Mouse (Mus musculus) common myeloid progenitor, adult 5-6 weeks (primary cell): Measurements from ENCODE around the gene Tmem69. TPM values are rescaled to one million over a fixed set of nuclear protein-coding genes. Genes with fewer than 3 reads are reported as not detected.

Experiments used
- ATAC-seq: replicated peaks from 2 replicates; pipeline ENCODE4 v1.8.0; 2016; ENCODE audit warnings: low read depth, mild to moderate bottlenecking, moderate TSS enrichment, inconsistent platforms; ENCODE audit not compliant: poor library complexity, severe bottlenecking
- total RNA-seq: library from RNA; stranded (forward); fragments of 200-1000, 187-1606 nt; gene quantifications from 2 replicates; pipeline ENCODE4 v1.2.3, GENCODE M21; 2017

Gene Tmem69
- 8.7 and 16.0 TPM in 2 replicates for total RNA-seq

- peak; percentile 41 for ATAC-seq
Observed at GRCm38 (mm10) chr4:116555413-116556300, at the start of gene Tmem69. Gene Tmem69, minus strand, starts transcription at chr4:116555936.

GRCm38 (mm10) chr4:116596978-116597881, 41.5 kb upstream of the Tmem69 start:
- ATAC-seq, result peak; percentile 96

GRCm38 (mm10) chr4:116596379-116596778, 40.6 kb upstream of the Tmem69 start, which contains the start of gene Ccdc17:
Gene Ccdc17, plus strand, starts transcription at chr4:116596654.
- ATAC-seq, result no peak

GRCm38 (mm10) chr4:116595793-116596192, 40.1 kb upstream of the Tmem69 start:
- no peak for ATAC-seq

- no peak for ATAC-seq
Observed at GRCm38 (mm10) chr4:116558151-116558882, 2.6 kb upstream of the Tmem69 start.

GRCm38 (mm10) chr4:116557306-116558121, 1.8 kb upstream of the Tmem69 start, which contains the start of gene Gpbp1l1:
Gene Gpbp1l1, plus strand, starts transcription at chr4:116557658.
- ATAC-seq, result peak; percentile 80

- peak; percentile 87 for ATAC-seq
Observed at GRCm38 (mm10) chr4:116556561-116557305, 997 bp upstream of the Tmem69 start.

GRCm38 (mm10) chr4:116553035-116553434, 2.7 kb downstream of the Tmem69 start:
- ATAC-seq, result no peak

- ATAC-seq, result no peak
Observed at GRCm38 (mm10) chr4:116550432-116550831, 5.3 kb downstream of the Tmem69 start.

- no peak for ATAC-seq
Observed at GRCm38 (mm10) chr4:116537737-116538136, 18.0 kb downstream of the Tmem69 start.

GRCm38 (mm10) chr4:116536351-116536750, 19.4 kb downstream of the Tmem69 start:
- no peak for ATAC-seq

- ATAC-seq, result no peak
Observed at GRCm38 (mm10) chr4:116531109-116531508, 24.6 kb downstream of the Tmem69 start.

GRCm38 (mm10) chr4:116507425-116508218, 48.1 kb downstream of the Tmem69 start, which contains the start of gene Ipp:
Gene Ipp, plus strand, starts transcription at chr4:116507549.
- ATAC-seq, result peak; percentile 95

- no peak for ATAC-seq
Observed at GRCm38 (mm10) chr4:116506886-116507424, 48.8 kb downstream of the Tmem69 start.
